Mouse (Mus musculus) heart, postnatal 0 days (tissue): ENCODE data around the gene Slc24a1. TPM values are rescaled to one million over a fixed set of nuclear protein-coding genes. Genes with fewer than 3 reads are reported as not detected.
"Not testable (repeated sequence)": the region's sequence is repeated elsewhere in the genome, so short reads cannot be mapped to it uniquely, and the experiment has no call there.

Experiments
- ATAC-seq: fragments of 200-750 bp; cut with Nextera tagmentation; 2 replicates; pipeline ENCODE4 v1.8.0; 2017; ENCODE audit warnings: low read depth, moderate number of reproducible peaks, moderate library complexity; ENCODE audit not compliant: insufficient read depth
- DNase-seq: peaks from one replicate; pipeline ENCODE4 v3.0.0-alpha.2; 2016; ENCODE audit warnings: low spot score
- H3K27ac ChIP-seq: fragments of 300-500 bp; sonication (generic); 2 replicates; pipeline ENCODE4 v1.5.1; 2014; ENCODE audit warnings: low read depth, mild to moderate bottlenecking
- H3K27me3 ChIP-seq: fragments of 300-500 bp; sonication (generic); 2 replicates; pipeline ENCODE4 v1.6.1; 2014; ENCODE audit warnings: low read length, mixed read lengths; ENCODE audit not compliant: control insufficient read depth, insufficient read depth
- H3K36me3 ChIP-seq: fragments of 300-500 bp; sonication (generic); replicated peaks from 2 replicates; pipeline ENCODE4 v1.6.1; 2014; ENCODE audit warnings: low read length, mixed read lengths; ENCODE audit not compliant: control insufficient read depth, insufficient read depth
- H3K4me1 ChIP-seq: fragments of 300-500 bp; sonication (generic); 2 replicates; pipeline ENCODE4 v1.6.1; 2014; ENCODE audit warnings: antibody characterized with exemption; ENCODE audit not compliant: control insufficient read depth, insufficient read depth
- H3K4me2 ChIP-seq: fragments of 300-500 bp; sonication (generic); 2 replicates; pipeline ENCODE4 v1.6.1; 2014; ENCODE audit warnings: low read depth, mild to moderate bottlenecking, low read length, moderate library complexity
- H3K4me3 ChIP-seq: fragments of 300-500 bp; sonication (generic); 2 replicates; pipeline ENCODE4 v1.5.1; 2014; ENCODE audit warnings: low read depth, low read length
- H3K9ac ChIP-seq: fragments of 300-500 bp; sonication (generic); replicated peaks from 2 replicates; pipeline ENCODE4 v1.6.1; 2014; ENCODE audit warnings: low read depth, low read length, mixed read lengths
- H3K9me3 ChIP-seq: fragments of 300-500 bp; sonication (generic); replicated peaks from 2 replicates; pipeline ENCODE4 v1.6.1; 2016; ENCODE audit warnings: low read length; ENCODE audit not compliant: control insufficient read depth
- CTCF ChIP-seq: IDR thresholded peaks from 2 replicates; pipeline ENCODE4 v1.5.1; 2016; ENCODE audit warnings: antibody characterized with exemption, control low read depth, low read depth
- EP300 ChIP-seq: IDR thresholded peaks from 2 replicates; pipeline ENCODE4 v1.6.1; 2016; ENCODE audit warnings: antibody characterized with exemption, low read depth
- WGBS: fragments of 180-500 bp; shearing (Covaris S2); extraction: QIAGEN DNeasy Blood & Tissue Kit; methylation state at CpG from one replicate; pipeline ENCODE4 v1.1.7; 2014; 5-methylcytosine and 5-hydroxymethylcytosine counted together
- polyA plus RNA-seq: library from polyadenylated mRNA; unstranded; fragments of >200 nt; fragmentation: Nextera tagmentation; extraction: Ambion mirVana; gene quantifications from 2 replicates; pipeline ENCODE4 v1.2.1, GENCODE M21; 2015
- total RNA-seq: library from RNA; depleted of rRNA; stranded (reverse); fragments of >200 nt; gene quantifications from 2 replicates; pipeline ENCODE4 v1.2.3, GENCODE M21; 2014; ENCODE audit warnings: low replicate concordance; rRNA removed

Gene Slc24a1
- total RNA-seq (0.08 TPM in 1 of 2 replicates, not detected in the other), polyA plus RNA-seq (0.05 TPM in 2 replicates)

GRCm38 (mm10) chr9:64951161-64951657 is at the start of gene Slc24a1:
Gene Slc24a1 (minus strand): TSS chr9:64951607.
- no peak for ATAC-seq
- Histone ChIP-seq H3K27ac (no peak within 1 kb of the TSS), H3K4me2 (no peak within 1 kb of the TSS), H3K4me3 (no peak within 1 kb of the TSS), H3K9ac (no peak within 1 kb of the TSS), H3K4me1 (no peaks in the 10 kb centered on the region), H3K27me3 (peaks cover 15% of the 10 kb centered on the region; the same call in 1 of the 2 replicates), H3K36me3 (no peaks in the 10 kb centered on the region), H3K9me3 (no peaks in the 10 kb centered on the region)
- DNase-seq, result no peak
- 40% methylated on average over 11 of the region's 11 CpGs for WGBS
- TF ChIP-seq CTCF (no peak), EP300 (no peak)

DNA sequence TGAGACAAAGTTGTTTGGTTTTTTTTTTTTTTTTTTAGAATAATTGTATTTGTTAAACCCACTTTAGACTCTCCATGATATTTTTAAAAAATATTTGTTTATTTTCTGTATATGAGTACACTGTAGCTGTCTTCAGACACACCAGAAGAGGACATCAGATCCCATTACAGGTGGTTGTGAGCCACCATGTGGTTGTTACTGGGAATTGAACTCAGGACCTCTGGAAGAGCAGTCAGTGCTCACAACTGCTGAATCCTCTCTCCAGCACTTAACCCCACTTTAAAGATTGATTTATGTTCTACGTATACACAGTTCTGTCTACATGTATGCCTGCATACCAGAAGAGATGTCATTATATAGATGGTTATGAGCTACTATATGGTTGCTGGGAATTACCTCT is 44.1 kb upstream of the Slc24a1 start:
- not testable (repeated sequence) for H3K4me2 ChIP-seq, H3K9ac ChIP-seq, H3K9me3 ChIP-seq, DNase-seq, H3K27ac ChIP-seq, H3K27me3 ChIP-seq, H3K4me1 ChIP-seq, ATAC-seq, H3K4me3 ChIP-seq
- H3K36me3 ChIP-seq, result peaks cover 60% of the 10 kb centered on the region
- peak; percentile 20; the same call in 1 of the 2 replicates for TF ChIP-seq CTCF
- 81% methylated on average over 1 of the region's 1 CpGs for WGBS

DNA sequence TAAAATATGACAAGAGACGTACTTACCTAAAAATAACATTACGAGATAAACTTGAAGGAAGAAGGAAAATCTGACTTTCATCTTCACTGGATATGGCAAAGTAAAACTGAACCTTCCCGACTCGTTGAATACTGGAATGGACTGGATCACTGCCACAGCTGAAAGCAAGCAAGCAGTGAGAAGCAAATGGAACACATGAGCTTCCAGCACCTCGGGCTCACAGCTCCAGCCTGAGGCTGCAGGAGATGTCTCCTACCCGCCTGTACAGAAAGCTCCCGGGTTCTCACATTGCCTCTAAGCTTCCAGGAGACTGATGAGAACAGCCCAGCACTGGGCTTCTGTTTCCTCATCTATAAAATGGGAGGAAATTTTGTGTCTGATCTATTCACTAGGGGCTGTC is 38.9 kb upstream of the Slc24a1 start:
- no peak for TF ChIP-seq EP300
- TF ChIP-seq CTCF, result no peak
- H3K9me3 ChIP-seq, result no peaks in the 10 kb centered on the region
- H3K36me3 ChIP-seq, result peaks cover 62% of the 10 kb centered on the region
- no peak overlapping the region for H3K4me3 ChIP-seq
- no peaks in the 10 kb centered on the region for H3K27me3 ChIP-seq
- no peak overlapping the region for H3K9ac ChIP-seq
- no peak overlapping the region for H3K27ac ChIP-seq
- ATAC-seq, result no peak
- 42% methylated on average over 7 of the region's 7 CpGs for WGBS
- peaks cover 7% of the 10 kb centered on the region; the same call in 1 of the 2 replicates for H3K4me1 ChIP-seq
- H3K4me2 ChIP-seq, result no peak overlapping the region
- DNase-seq, result no peak

DNA sequence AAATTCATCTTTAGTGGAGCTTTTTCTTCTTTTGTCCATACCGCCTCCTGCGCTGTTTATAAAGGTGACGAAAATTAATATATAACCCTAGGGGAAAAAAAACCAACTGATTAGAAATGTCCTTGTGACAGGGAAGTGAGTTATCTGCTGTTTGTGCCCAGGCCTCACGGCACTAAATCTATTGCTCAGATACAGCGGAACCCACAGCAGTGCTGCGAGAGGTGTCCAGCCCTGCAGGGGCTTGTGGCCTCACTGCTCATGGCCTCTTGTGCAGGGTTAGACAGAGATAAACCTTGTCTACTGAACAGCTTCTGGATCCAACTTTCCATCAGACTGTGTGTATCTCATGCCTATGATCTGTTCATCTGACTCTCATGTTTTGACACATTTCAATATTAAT is 37.0 kb upstream of the Slc24a1 start:
- ATAC-seq (no peak), DNase-seq (no peak)
- Histone ChIP-seq H3K9ac (no peak overlapping the region), H3K4me3 (no peak overlapping the region), H3K4me1 (peaks cover 10% of the 10 kb centered on the region; the same call in 1 of the 2 replicates), H3K9me3 (no peaks in the 10 kb centered on the region), H3K27ac (no peak overlapping the region), H3K27me3 (no peaks in the 10 kb centered on the region), H3K4me2 (no peak overlapping the region), H3K36me3 (peaks cover 74% of the 10 kb centered on the region)
- WGBS, result 64% methylated on average over 6 of the region's 6 CpGs
- TF ChIP-seq CTCF (no peak), EP300 (no peak)

- no peak for TF ChIP-seq CTCF
- H3K9me3 ChIP-seq, result no peaks in the 10 kb centered on the region
- peaks cover 80% of the 10 kb centered on the region for H3K36me3 ChIP-seq
- no peak overlapping the region for H3K4me3 ChIP-seq
- H3K4me1 ChIP-seq, result peaks cover 10% of the 10 kb centered on the region; the same call in 1 of the 2 replicates
- no peak overlapping the region for H3K4me2 ChIP-seq
- no peak for DNase-seq
- no peak for ATAC-seq
- H3K27me3 ChIP-seq, result no peaks in the 10 kb centered on the region
- no peak overlapping the region for H3K27ac ChIP-seq
- 87% methylated on average over 2 of the region's 2 CpGs for WGBS
- H3K9ac ChIP-seq, result no peak overlapping the region
These were observed 36.2 kb upstream of the Slc24a1 start for GRCm38 (mm10) chr9:64987651-64988050.

GRCm38 (mm10) chr9:64985807-64986206 is 34.4 kb upstream of the Slc24a1 start:
- Histone ChIP-seq H3K4me2 (no peak overlapping the region), H3K27ac (peak overlapping the region; percentile 57)
- 35% methylated on average over 9 of the region's 9 CpGs for WGBS

More at GRCm38 (mm10) chr9:64985807-64986206, 34.4 kb upstream of the Slc24a1 start:
- Histone ChIP-seq H3K27me3 (no peaks in the 10 kb centered on the region), H3K4me3 (no peak overlapping the region), H3K36me3 (peaks cover 86% of the 10 kb centered on the region), H3K4me1 (peaks cover 10% of the 10 kb centered on the region; the same call in 1 of the 2 replicates), H3K9ac (no peak overlapping the region), H3K9me3 (no peaks in the 10 kb centered on the region)
- TF ChIP-seq EP300 (no peak), CTCF (no peak)
- peak; percentile 33 for ATAC-seq
- DNase-seq, result peak; percentile 7
